Mouse (Mus musculus) liver, postnatal 0 days (tissue): Measurements from ENCODE around the gene Enkur.

Source experiments
- CTCF ChIP-seq: sonication (generic); IDR thresholded peaks from 2 replicates; pipeline ENCODE4 v1.5.1; 2016; ENCODE audit warnings: antibody characterized with exemption, low read depth
- EP300 ChIP-seq: IDR thresholded peaks from 2 replicates; pipeline ENCODE4 v1.6.1; 2016; ENCODE audit warnings: antibody characterized with exemption, low read depth, mild to moderate bottlenecking

- TF ChIP-seq CTCF (no peak), EP300 (no peak)
Observed at GRCm38 (mm10) chr2:21164296-21164695, 40.9 kb downstream of the Enkur start.
